Mouse (Mus musculus): Measurements from ENCODE around the gene Mcu. TPM values are rescaled to one million over a fixed set of nuclear protein-coding genes. Genes with fewer than 3 reads are reported as not detected.
A peak's percentile ranks its signal among the peaks of the same experiment; 100 is the strongest.

Mcu gene
- total RNA-seq, 2 experiments from 2014 or later = 33.4 to 40.4 TPM

- no peak for DNase-seq
These were observed 125.6 kb downstream of the Mcu start for GRCm38 (mm10) chr10:59490920-59491319.

DNA sequence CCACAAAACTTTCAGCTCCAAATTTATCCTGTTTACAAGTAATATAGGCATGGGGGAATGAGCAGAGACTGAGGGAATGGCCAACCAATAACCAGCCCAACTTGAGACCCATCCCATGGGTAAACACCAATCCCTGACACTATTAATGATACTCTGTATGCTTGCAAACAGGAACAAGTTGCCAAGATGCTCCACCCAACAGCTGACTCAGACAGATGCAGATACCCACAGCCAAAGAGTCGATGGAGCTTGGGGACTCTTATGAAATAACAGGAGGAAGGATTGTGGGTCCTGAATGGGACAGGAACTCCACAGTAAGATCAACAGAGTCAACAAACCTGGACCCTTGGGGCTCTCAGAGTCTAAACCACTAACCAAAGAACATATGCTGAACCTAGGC lies 127.1 kb downstream of the Mcu start:
- DNase-seq = no peak

GRCm38 (mm10) chr10:59487351-59487750 lies 129.1 kb downstream of the Mcu start:
- no peak for DNase-seq

GRCm38 (mm10) chr10:59484318-59484717 lies 132.2 kb downstream of the Mcu start:
- no peak for DNase-seq

GRCm38 (mm10) chr10:59481381-59481780 lies 135.1 kb downstream of the Mcu start:
- no peak for DNase-seq

DNA sequence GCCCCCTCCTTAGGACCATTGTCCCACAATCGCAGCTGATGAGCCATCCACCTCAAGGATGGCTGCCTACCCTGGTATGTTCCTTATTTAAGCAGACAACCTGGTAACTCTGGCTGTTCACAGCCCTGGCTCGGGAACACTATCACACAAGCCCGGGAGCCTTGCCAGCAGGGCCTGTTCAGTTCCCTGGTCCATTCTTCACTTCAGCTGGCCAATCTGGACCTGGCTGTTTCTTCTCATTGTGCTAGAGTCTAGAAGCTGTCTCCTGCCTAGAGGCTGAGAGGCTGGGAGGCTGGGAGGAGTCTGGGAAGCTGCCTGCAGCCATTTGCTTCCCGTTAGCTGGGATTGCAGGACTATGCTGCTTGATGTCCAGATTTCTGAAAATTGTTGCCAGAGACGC lies 146.0 kb downstream of the Mcu start:
- peak; percentile 14 for DNase-seq

GRCm38 (mm10) chr10:59467297-59467696 lies 149.2 kb downstream of the Mcu start:
- no peak for DNase-seq

DNA sequence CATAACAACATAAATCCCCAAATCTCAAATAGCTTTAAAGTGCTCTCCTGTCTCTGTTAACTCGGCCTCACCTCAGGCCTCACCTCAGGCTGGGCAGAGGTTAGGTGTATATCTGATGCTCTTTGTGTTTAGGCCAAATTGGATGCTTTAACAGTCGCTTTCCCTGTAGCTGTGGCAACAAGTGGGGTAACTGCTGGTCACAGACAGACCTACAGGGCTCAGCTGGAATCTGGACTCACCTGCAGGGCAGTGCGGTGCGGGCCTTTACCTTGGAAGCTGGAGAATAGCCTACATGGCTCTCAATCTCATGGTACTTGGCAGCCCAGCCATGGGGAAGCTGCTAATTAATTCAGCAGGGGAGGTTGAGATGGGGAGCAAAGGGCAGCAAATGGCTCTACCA lies 149.9 kb downstream of the Mcu start:
- DNase-seq = no peak

GRCm38 (mm10) chr10:59465546-59465945 lies 150.9 kb downstream of the Mcu start:
- DNase-seq = no peak

DNA sequence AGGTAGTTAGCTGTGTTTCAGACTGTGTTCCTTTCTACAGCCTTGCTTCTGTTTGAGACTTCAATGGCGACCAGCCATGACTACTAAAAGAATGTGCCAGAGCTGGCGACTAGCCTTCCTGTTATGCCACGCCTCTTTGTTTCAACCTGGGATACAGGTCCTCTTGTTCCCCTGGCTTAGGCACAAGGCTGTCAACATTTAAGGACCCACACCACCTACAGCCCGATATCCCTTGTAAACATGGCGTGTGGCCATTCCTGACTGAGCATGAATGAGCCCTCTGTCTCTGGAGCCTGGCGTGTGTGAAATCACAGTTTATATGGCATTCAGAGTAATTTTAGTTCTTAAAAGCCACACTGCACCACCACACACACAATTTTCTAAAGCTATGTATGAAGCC lies 154.2 kb downstream of the Mcu start:
- DNase-seq = no peak

GRCm38 (mm10) chr10:59459767-59460166 lies 156.7 kb downstream of the Mcu start:
- DNase-seq = no peak

GRCm38 (mm10) chr10:59454631-59455030 lies 161.9 kb downstream of the Mcu start:
- DNase-seq = no peak

GRCm38 (mm10) chr10:59451839-59452238 lies 164.7 kb downstream of the Mcu start:
- no peak for DNase-seq

- no peak for DNase-seq
These were observed 168.9 kb downstream of the Mcu start for GRCm38 (mm10) chr10:59447546-59447945.

GRCm38 (mm10) chr10:59446911-59447437 lies 169.5 kb downstream of the Mcu start:
- no peak for DNase-seq

- no peak for DNase-seq
These were observed 171.9 kb downstream of the Mcu start for GRCm38 (mm10) chr10:59444635-59445034.

DNA sequence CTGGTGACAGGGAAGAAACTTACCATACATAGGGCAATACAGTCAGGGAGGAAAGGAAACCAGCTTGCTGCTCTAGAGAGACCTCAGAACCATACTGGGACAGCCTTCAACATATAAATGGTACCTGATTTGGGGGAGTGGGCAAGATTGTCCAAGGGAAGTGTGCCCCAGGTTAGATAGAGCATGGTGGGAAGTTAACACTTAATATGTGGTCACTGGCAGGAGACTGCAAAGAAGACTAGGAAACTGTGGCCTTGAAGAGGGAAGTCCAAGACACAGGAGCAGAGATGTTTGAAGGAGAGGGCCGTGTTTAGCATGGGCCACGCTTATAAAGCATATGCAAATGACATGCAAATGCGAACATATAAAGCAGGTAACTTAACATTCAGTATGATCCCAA lies 172.4 kb downstream of the Mcu start:
- DNase-seq = no peak

DNA sequence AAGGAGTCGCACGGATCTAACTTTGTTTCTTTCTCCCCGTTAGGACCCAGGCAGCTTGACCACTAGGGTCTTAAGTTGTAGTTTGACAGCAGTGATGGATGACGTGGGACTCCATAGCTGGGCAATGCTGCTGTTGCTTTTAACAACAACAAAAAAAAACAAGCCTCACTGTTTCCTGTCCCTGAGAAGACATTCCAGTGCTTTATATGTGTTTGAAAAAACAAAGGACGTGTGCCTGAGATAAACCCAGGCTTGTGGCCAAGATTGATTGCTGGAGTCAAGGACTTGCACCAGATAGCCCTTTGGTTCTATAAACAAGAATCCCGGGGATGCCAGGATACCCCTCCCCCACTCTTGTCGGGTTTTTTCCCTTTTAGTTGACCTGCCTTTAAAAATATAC lies 173.3 kb downstream of the Mcu start:
- peak; percentile 65 for DNase-seq

DNA sequence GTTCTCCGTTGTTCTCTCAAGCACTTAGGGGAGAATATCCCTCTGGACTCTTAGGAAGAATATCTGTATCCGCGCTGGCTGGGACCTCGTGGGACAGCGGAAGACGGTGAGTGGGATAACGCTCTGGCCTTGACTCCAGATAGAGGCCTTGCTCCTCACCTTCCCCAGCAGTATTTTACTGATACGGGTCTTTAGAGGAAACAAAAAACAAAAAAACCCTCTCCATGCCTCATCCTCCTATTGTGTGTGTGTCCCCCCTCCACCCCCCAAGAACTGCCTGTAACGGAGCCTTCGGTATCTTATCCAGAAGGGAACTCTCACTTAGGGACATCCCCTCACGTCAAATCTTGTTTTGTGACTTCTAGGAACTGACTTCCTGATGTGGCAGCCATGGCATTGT lies 174.8 kb downstream of the Mcu start, which contains the start of gene Oit3:
Gene Oit3, minus strand, starts transcription at position 44 of the 400 bp plus-strand sequence.
- DNase-seq = no peak

DNA sequence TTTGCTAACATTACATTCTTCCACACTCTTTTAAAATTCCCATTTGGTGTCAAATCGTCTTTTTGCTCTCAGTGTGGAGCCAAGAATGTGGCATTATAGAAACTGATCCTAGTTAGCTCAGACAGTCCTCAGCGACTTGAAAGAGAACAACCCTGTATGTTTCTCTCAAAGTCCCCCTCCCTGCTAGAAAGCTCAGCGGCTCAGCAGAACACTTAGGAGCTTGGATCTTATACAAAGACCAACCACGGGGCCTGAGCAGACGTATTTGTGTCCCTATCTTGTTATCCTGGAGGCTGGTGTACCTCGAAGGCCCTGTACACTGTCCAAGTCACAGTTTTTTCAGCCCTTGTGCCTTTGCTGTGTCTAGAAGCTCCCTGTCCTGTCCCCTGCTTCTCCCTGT lies 176.3 kb downstream of the Mcu start:
- no peak for DNase-seq

- DNase-seq = peak; percentile 68
These were observed 177.0 kb downstream of the Mcu start for GRCm38 (mm10) chr10:59439508-59439931.

- no peak for DNase-seq
These were observed 177.8 kb downstream of the Mcu start for GRCm38 (mm10) chr10:59438651-59439050.

GRCm38 (mm10) chr10:59435746-59436145 lies 180.7 kb downstream of the Mcu start:
- no peak for DNase-seq

GRCm38 (mm10) chr10:59430701-59431218 lies 185.7 kb downstream of the Mcu start:
- peak; percentile 50 for DNase-seq
